Mouse (Mus musculus) hindbrain, embryonic 13.5 days (tissue): Measurements from ENCODE around the gene 1700020D05Rik. TPM values are rescaled to one million over a fixed set of nuclear protein-coding genes. Genes with fewer than 3 reads are reported as not detected.

Source experiments
- ATAC-seq: fragments of 200-750 bp; cut with Nextera tagmentation; 2 replicates; pipeline ENCODE4 v1.8.0; 2017; ENCODE audit warnings: moderate TSS enrichment; ENCODE audit not compliant: low FRiP score
- H3K27ac ChIP-seq: fragments of 300-500 bp; sonication (generic); 2 replicates; pipeline ENCODE4 v1.5.1; 2015; ENCODE audit warnings: inconsistent platforms, mild to moderate bottlenecking, moderate library complexity
- H3K27me3 ChIP-seq: fragments of 300-500 bp; sonication (generic); 2 replicates; pipeline ENCODE4 v1.6.1; 2015; ENCODE audit warnings: mild to moderate bottlenecking, inconsistent platforms
- H3K36me3 ChIP-seq: fragments of 300-500 bp; sonication (generic); 2 replicates; pipeline ENCODE4 v1.6.1; 2015; ENCODE audit warnings: mild to moderate bottlenecking, inconsistent platforms
- H3K4me1 ChIP-seq: fragments of 300-500 bp; sonication (generic); replicated peaks from 2 replicates; pipeline ENCODE4 v1.6.1; 2015; ENCODE audit warnings: inconsistent platforms
- H3K4me2 ChIP-seq: fragments of 300-500 bp; sonication (generic); 2 replicates; pipeline ENCODE4 v1.6.1; 2015; ENCODE audit warnings: inconsistent platforms, mild to moderate bottlenecking, moderate library complexity
- H3K4me3 ChIP-seq: fragments of 300-500 bp; sonication (generic); 2 replicates; pipeline ENCODE4 v1.5.1; 2015; ENCODE audit warnings: mild to moderate bottlenecking, inconsistent platforms
- H3K9ac ChIP-seq: fragments of 300-500 bp; sonication (generic); 2 replicates; pipeline ENCODE4 v1.6.1; 2015; ENCODE audit warnings: mild to moderate bottlenecking, inconsistent platforms
- H3K9me3 ChIP-seq: fragments of 300-500 bp; sonication (generic); 2 replicates; pipeline ENCODE4 v1.6.1; 2016; ENCODE audit warnings: inconsistent platforms
- WGBS: fragments of 180-500 bp; shearing (Covaris S2); methylation state at CpG from one replicate; pipeline ENCODE4 v1.1.7; 2015; 5-methylcytosine and 5-hydroxymethylcytosine counted together
- polyA plus RNA-seq: library from polyadenylated mRNA; unstranded; fragments of >200 nt; fragmentation: Nextera tagmentation; extraction: Ambion mirVana; gene quantifications from 2 replicates; pipeline ENCODE4 v1.2.1, GENCODE M21; 2015

Gene 1700020D05Rik
- polyA plus RNA-seq, 1 experiment from 2014 or later: not detected

- ATAC-seq: no peak
- 95% methylated on average over 19 of the region's 19 CpGs for WGBS
Measured at GRCm38 (mm10) chr19:5483386-5484359, 19.9 kb downstream of the 1700020D05Rik start.

GRCm38 (mm10) chr19:5481398-5481797 is 22.2 kb downstream of the 1700020D05Rik start:
- WGBS: 90% methylated on average over 10 of the region's 10 CpGs
- H3K27me3 ChIP-seq: no peaks in the 10 kb centered on the region
- H3K4me2 ChIP-seq: no peak overlapping the region
- H3K4me1 ChIP-seq: peaks cover 2% of the 10 kb centered on the region; the same call in 1 of the 2 replicates
- H3K36me3 ChIP-seq: peaks cover 87% of the 10 kb centered on the region
- H3K9ac ChIP-seq: no peak overlapping the region
- no peaks in the 10 kb centered on the region for H3K9me3 ChIP-seq
- H3K27ac ChIP-seq: no peak overlapping the region
- no peak for ATAC-seq
- no peak overlapping the region for H3K4me3 ChIP-seq

More at GRCm38 (mm10) chr19:5483386-5484359, 19.9 kb downstream of the 1700020D05Rik start:
- no peak overlapping the region for H3K27ac ChIP-seq
- H3K4me1 ChIP-seq: peaks cover 21% of the 10 kb centered on the region
- H3K4me2 ChIP-seq: no peak overlapping the region
- H3K9me3 ChIP-seq: no peaks in the 10 kb centered on the region
- peaks cover 76% of the 10 kb centered on the region for H3K36me3 ChIP-seq
- no peak overlapping the region for H3K4me3 ChIP-seq
- H3K27me3 ChIP-seq: no peaks in the 10 kb centered on the region
- H3K9ac ChIP-seq: no peak overlapping the region

GRCm38 (mm10) chr19:5480016-5480415 is 23.6 kb downstream of the 1700020D05Rik start:
- Histone ChIP-seq H3K9me3 (no peaks in the 10 kb centered on the region), H3K27ac (no peak overlapping the region), H3K9ac (no peak overlapping the region), H3K4me1 (peaks cover 11% of the 10 kb centered on the region), H3K36me3 (peaks cover 73% of the 10 kb centered on the region), H3K4me2 (no peak overlapping the region), H3K27me3 (no peaks in the 10 kb centered on the region), H3K4me3 (no peak overlapping the region)
- WGBS: 96% methylated on average over 10 of the region's 10 CpGs
- no peak for ATAC-seq

GRCm38 (mm10) chr19:5477668-5478300 is 25.8 kb downstream of the 1700020D05Rik start:
- Histone ChIP-seq H3K36me3 (peaks cover 51% of the 10 kb centered on the region), H3K4me1 (peaks cover 24% of the 10 kb centered on the region), H3K27me3 (no peaks in the 10 kb centered on the region), H3K27ac (no peak overlapping the region), H3K4me3 (no peak overlapping the region), H3K9me3 (no peaks in the 10 kb centered on the region), H3K4me2 (no peak overlapping the region), H3K9ac (no peak overlapping the region)
- 92% methylated on average over 18 of the region's 18 CpGs for WGBS
- ATAC-seq: no peak

- Histone ChIP-seq H3K9ac (no peak overlapping the region), H3K4me2 (no peak overlapping the region), H3K27me3 (no peaks in the 10 kb centered on the region), H3K9me3 (no peaks in the 10 kb centered on the region), H3K27ac (no peak overlapping the region), H3K36me3 (peaks cover 44% of the 10 kb centered on the region), H3K4me1 (peaks cover 24% of the 10 kb centered on the region), H3K4me3 (no peak overlapping the region)
- no peak for ATAC-seq
- 87% methylated on average over 10 of the region's 10 CpGs for WGBS
Measured at GRCm38 (mm10) chr19:5477004-5477667, 26.5 kb downstream of the 1700020D05Rik start.

- Histone ChIP-seq H3K4me1 (peaks cover 28% of the 10 kb centered on the region), H3K4me2 (peak overlapping the region; percentile 95), H3K27ac (peak overlapping the region; percentile 69), H3K9ac (peak overlapping the region; percentile 86), H3K27me3 (no peaks in the 10 kb centered on the region), H3K4me3 (peak overlapping the region; percentile 58), H3K9me3 (no peaks in the 10 kb centered on the region), H3K36me3 (peaks cover 25% of the 10 kb centered on the region)
- 22% methylated on average over 13 of the region's 13 CpGs for WGBS
- no peak for ATAC-seq
Measured at GRCm38 (mm10) chr19:5475069-5475714, 28.4 kb downstream of the 1700020D05Rik start.

- peak overlapping the region; percentile 86 for H3K9ac ChIP-seq
- peak overlapping the region; percentile 69 for H3K27ac ChIP-seq
- under 1% methylated on average over 46 of the region's 68 CpGs for WGBS
- peak overlapping the region; percentile 95 for H3K4me2 ChIP-seq
- peaks cover 28% of the 10 kb centered on the region for H3K4me1 ChIP-seq
- H3K9me3 ChIP-seq: no peaks in the 10 kb centered on the region
- H3K27me3 ChIP-seq: no peaks in the 10 kb centered on the region
- ATAC-seq: peak; percentile 60
- H3K36me3 ChIP-seq: peaks cover 19% of the 10 kb centered on the region
- peak overlapping the region; percentile 58 for H3K4me3 ChIP-seq
Measured at GRCm38 (mm10) chr19:5474281-5475068, 29.1 kb downstream of the 1700020D05Rik start.

- no peaks in the 10 kb centered on the region for H3K27me3 ChIP-seq
- peaks cover 28% of the 10 kb centered on the region for H3K4me1 ChIP-seq
- H3K4me3 ChIP-seq: peak within 1 kb of the TSS; percentile 58
- peak within 1 kb of the TSS; percentile 69 for H3K27ac ChIP-seq
- ATAC-seq: peak; percentile 58
- WGBS: 3% methylated on average over 22 of the region's 22 CpGs
- peak within 1 kb of the TSS; percentile 86 for H3K9ac ChIP-seq
- peaks cover 11% of the 10 kb centered on the region for H3K36me3 ChIP-seq
- no peaks in the 10 kb centered on the region for H3K9me3 ChIP-seq
- peak within 1 kb of the TSS; percentile 95 for H3K4me2 ChIP-seq
Measured at GRCm38 (mm10) chr19:5473720-5474119, 29.9 kb downstream of the 1700020D05Rik start, which contains the start of gene Efemp2. TSS of gene Efemp2 (plus strand) at chr19:5473954.

- H3K4me2 ChIP-seq: no peak overlapping the region
- 79% methylated on average over 3 of the region's 3 CpGs for WGBS
- peaks cover 11% of the 10 kb centered on the region for H3K36me3 ChIP-seq
- no peak overlapping the region for H3K4me3 ChIP-seq
- peaks cover 28% of the 10 kb centered on the region for H3K4me1 ChIP-seq
- H3K9me3 ChIP-seq: no peaks in the 10 kb centered on the region
- H3K9ac ChIP-seq: no peak overlapping the region
- no peak for ATAC-seq
- no peak overlapping the region for H3K27ac ChIP-seq
- H3K27me3 ChIP-seq: no peaks in the 10 kb centered on the region
Measured at GRCm38 (mm10) chr19:5472857-5473256, 30.7 kb downstream of the 1700020D05Rik start.

- H3K4me3 ChIP-seq: no peak overlapping the region
- H3K4me2 ChIP-seq: no peak overlapping the region
- 50% methylated on average over 5 of the region's 5 CpGs for WGBS
- ATAC-seq: no peak
- peaks cover 16% of the 10 kb centered on the region for H3K36me3 ChIP-seq
- H3K4me1 ChIP-seq: peaks cover 28% of the 10 kb centered on the region
- no peaks in the 10 kb centered on the region for H3K9me3 ChIP-seq
- H3K27me3 ChIP-seq: no peaks in the 10 kb centered on the region
- H3K9ac ChIP-seq: no peak overlapping the region
- no peak overlapping the region for H3K27ac ChIP-seq
Measured at GRCm38 (mm10) chr19:5471846-5472245, 31.7 kb downstream of the 1700020D05Rik start.

- no peaks in the 10 kb centered on the region for H3K9me3 ChIP-seq
- H3K36me3 ChIP-seq: peaks cover 51% of the 10 kb centered on the region
- 70% methylated on average over 5 of the region's 5 CpGs for WGBS
- H3K4me1 ChIP-seq: peaks cover 23% of the 10 kb centered on the region
- ATAC-seq: no peak
- no peak within 1 kb of the TSS for H3K27ac ChIP-seq
- no peak within 1 kb of the TSS for H3K4me2 ChIP-seq
- no peaks in the 10 kb centered on the region for H3K27me3 ChIP-seq
- no peak within 1 kb of the TSS; the same call in 1 of the 2 replicates for H3K9ac ChIP-seq
- no peak within 1 kb of the TSS for H3K4me3 ChIP-seq
Measured at GRCm38 (mm10) chr19:5468374-5468773, 35.2 kb downstream of the 1700020D05Rik start, which contains the start of gene Ctsw. TSS of gene Ctsw (minus strand) at chr19:5468507.
